Mouse (Mus musculus) left cerebral cortex, postnatal 4 days (tissue): ENCODE measurements around the gene Furin. TPM values are rescaled to one million over a fixed set of nuclear protein-coding genes. Genes with fewer than 3 reads are reported as not detected.

Experiments
- DNase-seq: peaks from one replicate; pipeline ENCODE4 v3.0.0-alpha.2; 2022
- intact Hi-C: fragments of 180-260 bp; cut with DNase I; formaldehyde crosslinking; loops from one replicate; pipeline ENCODE4 v1.15.1; 2025
- total RNA-seq, 2 experiments: library from RNA; stranded (reverse); gene quantifications; 2 replicates each; pipeline ENCODE4 v1.2.3; 2021

Furin gene
- total RNA-seq, 2 experiments from 2014 or later = 41.5 to 44.8 TPM

DNA sequence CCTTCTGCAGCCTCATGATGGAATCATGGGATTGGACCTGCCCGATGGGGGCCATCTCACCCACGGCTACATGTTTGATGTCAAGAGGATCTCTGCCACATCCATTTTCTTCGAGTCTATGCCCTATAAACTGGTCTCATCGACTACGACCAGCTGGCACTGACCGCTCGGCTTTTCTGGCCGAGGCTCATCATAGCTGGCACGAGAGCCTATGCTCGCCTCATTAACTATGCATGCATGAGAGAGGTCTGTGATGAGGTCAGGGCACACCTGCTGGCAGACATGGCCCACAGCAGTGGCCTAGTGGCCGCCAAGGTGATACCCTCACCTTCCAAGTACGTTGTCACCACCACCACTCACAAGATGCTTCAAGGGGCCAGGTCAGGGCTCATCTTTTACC lies 24.4 kb upstream of the Furin start:
- DNase-seq = peak; percentile 27
- intact Hi-C loops = no loop called here

- DNase-seq = no peak
- intact Hi-C loops = no loop called here
These were observed 22.5 kb upstream of the Furin start for GRCm38 (mm10) chr7:80427730-80428129.

DNA sequence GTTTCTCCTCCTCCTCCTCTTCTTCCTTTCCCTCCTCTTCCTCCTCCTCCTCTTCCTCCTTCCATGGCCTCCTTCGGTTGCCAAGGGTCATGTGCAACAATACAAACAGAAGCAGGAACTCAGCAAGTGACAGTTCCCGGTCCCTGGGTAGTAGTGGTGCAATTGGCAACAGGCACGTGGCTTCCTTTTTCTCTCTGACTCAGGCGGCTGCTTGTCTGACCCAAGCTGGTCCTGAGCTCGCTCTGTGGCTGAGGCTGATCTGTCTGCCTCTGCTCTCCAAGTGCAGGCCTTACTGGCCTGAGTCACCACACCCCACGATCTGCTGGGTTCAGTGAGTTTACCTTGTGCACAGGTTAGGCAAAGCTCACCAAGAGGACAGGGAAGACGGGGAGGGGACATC lies 21.1 kb upstream of the Furin start:
- intact Hi-C loops = no loop called here
- no peak for DNase-seq

DNA sequence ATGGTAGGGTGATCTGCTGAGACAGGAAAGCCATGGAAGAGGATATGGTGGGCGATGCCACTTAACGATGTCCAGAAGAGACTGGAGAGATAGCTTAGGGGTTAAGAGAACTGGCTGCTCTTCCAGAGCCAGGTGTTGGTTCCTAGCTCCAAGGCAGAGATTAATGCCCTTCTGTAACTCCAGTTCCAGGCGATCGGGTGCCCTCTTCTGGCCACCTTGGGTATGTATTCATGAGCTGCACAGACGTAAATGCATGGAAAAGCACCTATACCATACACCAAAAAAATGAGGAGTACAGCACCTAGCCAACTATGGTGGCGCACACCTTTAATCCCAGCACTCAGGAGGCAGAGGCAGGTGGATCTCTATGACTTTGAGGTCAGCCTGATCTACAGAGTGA lies 19.5 kb upstream of the Furin start:
- DNase-seq = no peak
- intact Hi-C loops = no loop called here

DNA sequence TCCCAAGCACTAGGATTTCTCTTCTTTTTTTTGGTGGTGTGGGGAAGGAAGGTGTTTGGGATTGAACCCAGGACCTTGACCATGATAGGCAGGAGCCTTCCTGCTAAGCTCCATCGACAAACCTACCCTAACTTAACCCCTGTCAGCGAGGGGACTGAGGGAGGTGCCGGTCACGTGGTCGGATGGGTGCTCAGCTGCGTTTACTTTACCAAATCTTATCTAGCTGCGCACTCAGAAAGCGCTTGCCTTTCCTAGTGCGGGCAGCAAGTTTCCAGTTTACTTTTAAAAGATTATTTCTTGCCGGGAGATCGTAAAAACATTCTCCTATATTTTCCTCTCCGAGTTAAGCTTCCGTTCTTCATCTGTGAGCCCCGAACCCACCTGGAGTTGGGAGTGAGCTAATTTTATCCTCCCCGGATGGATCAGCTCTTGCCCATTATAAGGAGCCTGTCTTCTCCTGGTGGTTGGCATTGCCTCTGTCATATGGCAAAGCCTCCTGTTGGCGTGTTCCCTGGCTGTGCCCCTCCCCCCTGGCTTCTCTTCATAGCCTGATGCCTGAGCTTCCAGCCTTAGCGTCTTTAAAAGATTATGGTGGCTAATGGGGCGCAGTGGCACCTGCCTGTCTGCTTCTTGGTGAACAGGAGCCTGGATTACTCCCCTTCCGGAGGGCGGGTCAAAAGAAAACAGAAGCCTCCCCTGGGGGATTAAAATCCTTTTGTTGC lies 17.7 kb upstream of the Furin start:
- DNase-seq = peak; percentile 67
- intact Hi-C loops = no loop called here

GRCm38 (mm10) chr7:80421576-80421975 lies 16.3 kb upstream of the Furin start:
- DNase-seq = no peak
- intact Hi-C loops = no loop called here

GRCm38 (mm10) chr7:80420586-80420985 lies 15.3 kb upstream of the Furin start:
- no peak for DNase-seq
- intact Hi-C loops = no loop called here

DNA sequence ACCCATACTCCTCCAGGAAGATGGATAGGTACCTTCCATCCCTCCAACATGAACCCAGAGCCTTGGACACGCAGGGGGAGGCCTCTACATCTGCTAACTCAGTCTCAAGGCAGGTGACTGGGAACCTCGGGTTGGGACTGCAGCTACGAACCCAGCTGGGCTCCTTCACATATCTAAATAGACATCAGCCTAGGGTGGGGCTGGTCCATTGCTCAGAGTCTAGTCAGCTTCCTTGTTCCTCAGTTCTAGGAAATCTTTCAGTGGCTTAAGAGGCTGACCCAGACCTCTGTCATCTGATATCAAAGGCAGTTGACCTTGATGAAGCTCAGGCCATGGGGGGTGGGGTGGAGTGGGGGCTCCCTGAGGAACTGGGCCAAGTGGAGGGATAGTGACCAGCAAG lies 14.0 kb upstream of the Furin start:
- intact Hi-C loops = no loop called here

GRCm38 (mm10) chr7:80418036-80418435 lies 12.8 kb upstream of the Furin start:
- DNase-seq = no peak
- intact Hi-C loops = no loop called here

More for the DNA sequence above, 14.0 kb upstream of the Furin start:
- DNase-seq = no peak

GRCm38 (mm10) chr7:80417601-80418000 lies 12.4 kb upstream of the Furin start:
- DNase-seq = no peak
- intact Hi-C loops = no loop called here

DNA sequence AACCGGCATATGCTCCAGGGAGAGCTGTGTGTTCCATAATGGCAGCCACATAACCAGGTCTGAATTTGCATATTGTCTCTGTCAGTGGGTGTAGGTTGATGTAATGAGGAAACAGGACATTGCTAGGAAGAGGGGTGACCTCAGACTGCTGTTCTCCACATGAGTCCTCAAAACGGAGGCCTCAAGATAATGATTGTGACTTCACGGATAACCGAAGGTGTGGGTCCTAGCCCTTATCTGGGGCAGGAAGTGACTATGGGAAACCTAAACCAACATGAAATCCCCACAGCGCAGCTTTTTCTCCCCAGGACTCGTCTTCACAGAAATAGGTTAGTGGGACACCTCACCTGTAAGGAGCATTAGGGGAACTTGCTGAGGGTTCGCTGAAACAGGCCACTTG lies 11.7 kb upstream of the Furin start:
- DNase-seq = no peak
- intact Hi-C loops = no loop called here

- intact Hi-C loops = no loop called here
- DNase-seq = no peak
These were observed 9.1 kb upstream of the Furin start for GRCm38 (mm10) chr7:80414303-80414855.

- no peak for DNase-seq
- intact Hi-C loops = no loop called here
These were observed 8.5 kb upstream of the Furin start for GRCm38 (mm10) chr7:80413512-80414302.

- DNase-seq = no peak
- intact Hi-C loops = no loop called here
These were observed 7.5 kb upstream of the Furin start for GRCm38 (mm10) chr7:80412781-80413180.

GRCm38 (mm10) chr7:80412279-80412678 lies 7.0 kb upstream of the Furin start:
- DNase-seq = no peak

DNA sequence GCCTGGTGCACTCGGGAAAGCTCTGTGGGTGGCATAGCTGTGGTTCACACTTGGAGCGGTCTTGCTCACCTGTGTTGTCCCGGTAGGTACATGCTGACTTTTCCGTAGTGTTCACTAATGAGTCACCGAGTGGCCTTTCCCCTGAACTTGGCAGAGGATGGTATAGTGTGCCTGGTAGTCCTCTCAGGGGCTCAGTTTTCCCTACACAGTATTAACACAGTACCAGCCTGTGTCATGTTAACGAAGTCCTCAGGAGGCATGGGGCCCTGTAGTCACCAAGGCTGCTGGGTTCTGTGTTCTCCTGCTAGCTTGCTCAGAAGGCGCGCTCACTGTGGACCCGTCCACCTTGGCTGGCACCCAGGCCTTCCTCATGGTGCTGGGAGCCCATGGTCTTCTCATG lies 5.1 kb upstream of the Furin start:
- intact Hi-C loops = no loop called here
- no peak for DNase-seq

More at GRCm38 (mm10) chr7:80412279-80412678, 7.0 kb upstream of the Furin start:
- intact Hi-C loops = no loop called here

GRCm38 (mm10) chr7:80407712-80408111 lies 2.5 kb upstream of the Furin start:
- no peak for DNase-seq
- intact Hi-C loops = no loop called here

GRCm38 (mm10) chr7:80406186-80406585 lies 950 bp upstream of the Furin start:
- intact Hi-C loops = no loop called here
- DNase-seq = no peak

DNA sequence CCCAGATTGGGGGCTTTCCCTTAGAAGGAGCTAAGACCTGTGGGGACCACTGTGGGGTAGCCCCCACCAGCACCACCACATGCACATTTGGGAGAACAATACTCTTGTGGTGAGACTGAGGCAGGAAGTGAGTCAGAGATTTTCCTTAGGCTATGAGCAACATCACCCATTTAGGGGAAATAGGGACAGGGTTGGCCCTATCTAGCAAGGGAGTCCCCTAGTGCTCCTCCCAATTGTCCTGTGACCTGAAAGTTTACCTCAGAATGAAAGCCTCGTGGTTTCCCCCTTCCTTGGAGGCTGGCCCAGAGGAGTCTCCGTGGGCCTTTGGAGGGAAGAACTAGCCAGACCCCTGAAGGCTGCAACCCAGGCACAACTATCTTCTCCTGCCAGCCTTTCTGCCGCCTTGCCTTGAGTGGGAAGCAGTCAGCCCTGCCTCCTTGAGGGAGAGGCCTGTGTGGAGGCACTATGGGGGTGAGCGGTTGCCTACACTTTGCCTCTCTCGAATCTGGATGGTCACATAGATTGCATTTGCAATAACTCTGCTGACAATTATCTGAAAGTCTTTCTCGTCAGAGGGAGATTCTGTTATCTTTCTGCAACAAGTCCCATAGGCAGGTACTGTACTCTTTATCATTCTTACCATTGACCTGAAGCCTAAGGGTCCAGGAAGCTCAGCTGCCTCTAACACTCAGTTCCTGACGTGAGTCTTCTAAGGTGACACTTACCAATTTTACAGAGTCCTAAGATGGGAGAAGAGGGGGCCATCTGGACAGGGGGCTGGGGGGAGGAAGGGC lies 938 bp downstream of the Furin start:
- no peak for DNase-seq
- intact Hi-C loops = no loop called here

DNA sequence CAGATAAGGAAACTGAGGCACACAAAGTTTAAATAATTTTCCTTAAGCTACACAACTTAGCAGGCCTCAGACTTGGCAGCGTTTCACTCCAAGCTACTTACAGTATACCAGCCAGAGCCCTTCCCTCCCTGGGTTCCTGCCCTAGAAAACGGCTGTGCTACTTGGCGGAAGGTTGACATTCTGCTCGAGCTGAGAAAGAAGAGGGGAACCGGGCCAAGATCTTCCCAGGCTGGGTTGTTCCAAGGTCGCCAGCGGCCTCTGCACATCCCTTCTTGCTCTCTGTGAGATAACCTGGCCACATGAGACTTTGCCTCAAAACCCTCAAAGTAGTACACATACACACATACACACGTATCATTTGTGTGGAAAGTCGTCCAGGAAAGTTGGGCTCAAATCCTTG lies 1.7 kb downstream of the Furin start:
- DNase-seq = peak; percentile 88
- intact Hi-C loops = no loop called here

- intact Hi-C loops = no loop called here
- DNase-seq = peak; percentile 70
These were observed 2.5 kb downstream of the Furin start for GRCm38 (mm10) chr7:80402651-80403321.
